Mouse (Mus musculus): ENCODE data around the gene Gm12695.

DNA sequence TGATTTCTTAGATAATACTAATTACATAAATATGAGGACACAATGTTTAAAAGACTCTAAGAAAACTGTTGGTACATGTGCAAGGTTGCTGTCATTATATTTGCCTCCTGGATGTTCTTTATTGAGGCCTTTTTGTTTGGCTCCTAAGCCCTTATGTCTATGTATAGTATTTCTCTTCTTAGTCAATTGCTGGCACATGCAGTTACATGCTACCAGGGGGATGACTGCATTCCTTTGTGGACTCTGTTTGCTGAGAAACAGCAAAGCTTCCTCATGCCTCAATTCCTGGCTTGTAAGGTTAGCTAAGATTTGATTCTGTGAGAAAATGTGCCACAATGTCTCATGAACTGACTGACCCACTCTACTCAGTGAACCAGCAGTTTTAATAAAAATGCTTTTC, 6.3 kb upstream of the Gm12695 start:
- TF ChIP-seq CTCF (IDR thresholded peaks at IDR 0.05; ENCODE audit: extremely low read depth, insufficient read depth, low read length), result no peak
- TF ChIP-seq POLR2A (IDR thresholded peaks at IDR 0.05; ENCODE audit: extremely low read depth, insufficient read depth, low read length), result no peak
